Mouse (Mus musculus) Patski (cell line): Measurements from ENCODE around the gene Inpp5f. TPM values are rescaled to one million over a fixed set of nuclear protein-coding genes. Genes with fewer than 3 reads are reported as not detected.
"Not testable (repeated sequence)": the region's sequence is repeated elsewhere in the genome, so short reads cannot be mapped to it uniquely, and the experiment has no call there.

ENCODE experiments used
- ATAC-seq: fragments of 100-300 bp; one replicate; pipeline ENCODE4 v1.8.0; 2021
- CTCF ChIA-PET: fragments of 350-600 bp; sonication (Branson Sonifier 250); formaldehyde crosslinking; loops from one replicate; lab custom pipeline; 2022; ENCODE audit warnings: inconsistent platforms; lab: Charles Lee
- POLR2A ChIA-PET: fragments of 350-600 bp; sonication (Branson Sonifier 250); formaldehyde crosslinking; loops from one replicate; lab custom pipeline; 2022; ENCODE audit warnings: antibody characterized with exemption, inconsistent platforms; lab: Charles Lee
- DNase-seq: peaks from one replicate; pipeline ENCODE4 v3.0.0-alpha.2; 2011; ENCODE audit warnings: low read depth, low spot score
- H3K27me3 ChIP-seq: fragments of 371-371 bp; one replicate; pipeline ENCODE4 v1.5.1; 2021
- CTCF ChIP-seq: fragments of 100-300 bp; IDR thresholded peaks from one replicate; pipeline ENCODE4 v1.5.1; 2021
- in situ Hi-C: fragments of 300-500 bp; cut with MboI; formaldehyde crosslinking; loops from 3 replicates; pipeline ENCODE4 v1.11.1; 2018; ENCODE audit warnings: low pct_unique_long_range_greater_than_20kb, mixed read lengths
- polyA plus RNA-seq: library from polyadenylated mRNA; unstranded; gene quantifications from one replicate; pipeline ENCODE4 v1.2.3, GENCODE M21; 2021

Inpp5f gene
- polyA plus RNA-seq, 1 experiment from 2014 or later, result 44.3 TPM

- TF ChIP-seq CTCF, result no peak
- ChIA-PET CTCF (interaction anchor here (0.7 to 1.4 kb wide), 2 partner anchors 9 to 71 kb away, joined by 3 to 4 read pairs; no protein-coding TSS in a partner anchor), POLR2A (interaction anchor here (0.6 to 0.7 kb wide), 2 partner anchors 31 to 76 kb away, joined by 3 to 4 read pairs; no protein-coding TSS in a partner anchor)
- in situ Hi-C loops, result loop anchor here (10.0 kb wide), 1 partner anchor 118 kb away; no protein-coding TSS in a partner anchor
- no peak for DNase-seq
- H3K27me3 ChIP-seq, result no peaks in the 10 kb centered on the region
- no peak for ATAC-seq
Measured at GRCm38 (mm10) chr7:128592118-128592935, 18.8 kb upstream of the Inpp5f start.

DNA sequence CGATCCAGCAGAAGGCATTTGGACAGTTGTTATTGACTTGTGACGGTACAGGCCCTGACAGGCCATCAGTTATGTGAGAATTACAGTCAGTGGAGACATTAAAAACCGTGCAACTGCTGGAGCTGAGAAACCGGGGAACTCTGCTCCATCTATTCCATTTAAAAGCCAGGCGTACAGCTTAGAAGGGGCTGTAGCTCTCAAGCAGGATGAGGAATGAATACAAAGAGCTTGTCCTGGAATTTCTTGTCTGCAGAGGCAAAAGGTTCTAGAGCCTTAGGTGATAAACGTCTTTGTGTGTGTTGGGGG is 18.2 kb upstream of the Inpp5f start:
- ATAC-seq (no peak), DNase-seq (no peak)
- ChIA-PET CTCF (no interaction called here), POLR2A (no interaction called here)
- in situ Hi-C loops, result loop anchor here (10.0 kb wide), 1 partner anchor 118 kb away; no protein-coding TSS in a partner anchor
- no peaks in the 10 kb centered on the region for H3K27me3 ChIP-seq
- TF ChIP-seq CTCF, result no peak

DNA sequence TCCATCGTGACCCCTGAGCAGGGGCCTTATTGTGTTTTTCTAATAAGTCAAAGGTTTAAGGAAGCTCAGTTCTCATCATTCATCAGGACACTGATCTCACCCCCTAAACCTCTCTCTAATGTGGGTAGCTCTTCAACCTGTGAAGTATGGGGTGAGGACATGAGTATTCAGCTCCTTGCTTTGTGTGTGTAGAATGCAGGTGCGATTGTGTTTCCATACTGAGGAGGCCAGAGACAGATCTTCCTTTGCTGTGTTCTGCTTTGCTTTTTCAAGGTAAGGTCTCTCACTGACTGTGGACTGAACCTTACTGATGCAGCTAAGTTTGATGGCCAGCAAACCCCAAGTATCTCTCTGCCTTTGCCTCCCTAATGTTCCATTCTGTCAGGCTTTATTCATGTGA is 14.9 kb upstream of the Inpp5f start:
- no peak for ATAC-seq
- POLR2A ChIA-PET, result no interaction called here
- CTCF ChIA-PET, result no interaction called here

GRCm38 (mm10) chr7:128599072-128599471 is 12.1 kb upstream of the Inpp5f start:
- ATAC-seq (no peak), DNase-seq (no peak)
- no peak for TF ChIP-seq CTCF
- H3K27me3 ChIP-seq, result no peaks in the 10 kb centered on the region
- POLR2A ChIA-PET, result interaction anchor here (1.2 kb wide), 1 partner anchor 12 kb away, joined by 3 read pairs; no protein-coding TSS in a partner anchor
- CTCF ChIA-PET, result interaction anchor here (1.1 kb wide), 1 partner anchor 10 kb away, joined by 4 read pairs; no protein-coding TSS in a partner anchor
- in situ Hi-C loops, result loop anchor here (10.0 kb wide), 1 partner anchor 124 kb away; no protein-coding TSS in a partner anchor

More for the DNA sequence above, 14.9 kb upstream of the Inpp5f start:
- DNase-seq, result no peak
- no peaks in the 10 kb centered on the region for H3K27me3 ChIP-seq
- no peak for TF ChIP-seq CTCF
- in situ Hi-C loops, result loop anchor here (10.0 kb wide), 1 partner anchor 121 kb away; no protein-coding TSS in a partner anchor

GRCm38 (mm10) chr7:128601826-128602225 is 9.3 kb upstream of the Inpp5f start:
- POLR2A ChIA-PET, result no interaction called here
- DNase-seq (no peak), ATAC-seq (no peak)
- TF ChIP-seq CTCF, result no peak
- in situ Hi-C loops, result no loop called here
- H3K27me3 ChIP-seq, result no peaks in the 10 kb centered on the region
- CTCF ChIA-PET, result interaction anchor here (1.2 kb wide), 1 partner anchor 10 kb away, joined by 3 read pairs; no protein-coding TSS in a partner anchor

DNA sequence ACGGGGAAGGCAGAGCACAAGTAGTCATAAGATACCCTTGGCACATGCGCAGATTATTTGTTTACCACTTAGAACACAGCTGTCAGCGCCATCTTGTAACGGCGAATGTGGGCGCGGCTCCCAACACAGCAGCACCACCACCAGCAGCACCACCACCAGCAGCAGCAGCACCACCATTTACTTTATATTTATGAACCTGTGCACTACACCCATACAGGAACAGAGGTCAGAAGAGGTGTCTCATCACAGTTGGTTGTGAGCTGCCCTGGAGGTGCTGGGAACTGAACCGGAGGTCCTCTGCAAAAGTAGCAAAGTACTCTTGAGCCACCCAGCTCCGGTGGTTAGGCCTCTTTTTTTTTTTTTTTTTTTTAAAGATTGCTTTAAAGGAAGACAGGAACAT is 1.2 kb upstream of the Inpp5f start:
- in situ Hi-C loops, POLR2A ChIA-PET, H3K27me3 ChIP-seq, DNase-seq, ATAC-seq: not testable (repeated sequence)
- CTCF ChIA-PET, result interaction anchor here (1.8 kb wide), 1 partner anchor 22 kb away, joined by 5 read pairs; no protein-coding TSS in a partner anchor

DNA sequence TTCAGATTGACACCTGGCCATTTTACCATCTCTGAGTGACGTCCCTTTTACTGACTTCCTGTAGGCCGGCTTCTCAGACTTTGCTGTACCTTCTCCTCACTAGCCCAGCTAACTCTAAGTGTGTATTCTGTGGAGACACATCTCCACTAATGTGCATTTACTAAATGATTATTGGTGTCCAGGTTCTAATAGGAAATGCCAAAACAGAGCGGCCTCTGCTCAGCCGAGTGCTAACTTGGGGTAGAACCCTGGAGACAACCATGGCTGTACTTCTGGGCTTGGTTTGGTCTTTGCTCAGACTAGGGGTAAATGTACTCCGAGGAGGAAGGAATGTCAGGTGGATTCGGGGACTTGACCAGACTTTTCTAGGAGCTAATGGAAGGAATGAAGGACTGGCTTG is 638 bp upstream of the Inpp5f start:
- in situ Hi-C loops, result no loop called here
- H3K27me3 ChIP-seq, result no peaks in the 10 kb centered on the region
- CTCF ChIA-PET, result interaction anchor here (1.8 kb wide), 1 partner anchor 22 kb away, joined by 5 read pairs; no protein-coding TSS in a partner anchor
- TF ChIP-seq CTCF, result no peak
- POLR2A ChIA-PET, result interaction anchor here (0.6 kb wide), 2 partner anchors 11 to 1478 kb away, joined by 3 read pairs; no protein-coding TSS in a partner anchor
- no peak for ATAC-seq
- DNase-seq, result no peak

DNA sequence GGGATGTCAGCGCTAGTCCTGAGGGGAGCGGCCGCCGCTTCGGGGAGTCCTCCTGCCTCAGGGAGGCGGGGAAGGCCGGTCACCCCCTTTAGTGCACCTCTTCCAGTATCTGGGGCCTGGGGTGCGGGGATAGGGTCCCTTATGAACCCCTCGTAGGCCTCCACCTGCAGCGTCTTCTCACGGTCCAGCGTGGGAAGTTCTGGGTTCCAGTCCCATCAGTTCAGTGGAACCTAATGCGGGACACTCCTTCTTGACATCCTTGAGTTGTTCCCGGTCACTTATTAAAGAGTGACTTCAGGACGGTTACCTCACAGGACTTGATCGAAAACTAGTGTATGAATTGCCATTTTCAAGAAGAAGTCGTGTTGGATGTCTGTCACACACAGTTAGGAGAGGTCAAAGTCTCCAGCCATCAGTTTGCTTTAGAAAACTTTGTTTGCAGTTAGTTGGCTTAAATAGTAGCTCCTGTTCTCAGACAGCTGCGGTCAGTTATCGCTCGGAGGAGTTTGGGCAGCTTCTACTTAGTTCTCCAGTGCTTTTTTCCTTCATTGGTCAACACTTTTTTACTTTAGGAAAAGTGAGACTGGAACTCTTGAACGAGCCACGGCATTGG is 777 bp downstream of the Inpp5f start:
- DNase-seq, result peak; percentile 19
- POLR2A ChIA-PET, result interaction anchor here (0.6 to 1.4 kb wide), 2 partner anchors 15 to 153 kb away, joined by 4 to 7 read pairs; no protein-coding TSS in a partner anchor

DNA sequence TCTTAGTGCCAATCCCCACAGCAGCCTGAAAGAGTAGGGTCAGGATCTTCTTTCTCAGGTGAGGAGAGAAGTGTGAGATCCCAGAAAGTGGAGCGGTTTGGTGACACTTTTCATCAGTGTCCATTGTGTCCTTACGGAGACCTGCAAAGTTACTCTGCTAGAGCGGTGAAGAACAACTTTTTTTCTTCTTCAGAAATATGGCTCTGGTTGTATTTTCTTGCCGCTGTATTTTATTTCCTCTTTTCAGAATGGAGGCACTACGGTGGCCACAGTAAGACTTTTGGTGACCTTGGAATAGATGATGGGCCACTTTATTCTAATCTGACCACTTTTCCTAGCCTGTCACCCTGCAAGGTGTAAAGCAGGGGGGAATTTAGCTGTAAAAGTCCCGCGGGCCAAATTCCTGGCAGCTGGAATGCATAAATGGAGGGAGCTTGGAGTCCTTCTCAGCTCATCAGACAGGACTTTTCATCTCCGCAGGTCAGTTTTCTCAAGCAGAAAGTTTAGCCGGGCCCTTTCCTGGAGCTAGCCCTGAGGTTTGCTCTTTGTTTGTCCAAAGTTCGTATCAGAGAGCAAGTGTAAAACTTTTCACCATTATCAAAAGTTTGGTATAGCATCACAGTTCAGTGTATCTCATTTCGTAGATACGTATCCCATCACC is 1.5 kb downstream of the Inpp5f start:
- POLR2A ChIA-PET, result interaction anchor here (0.6 to 1.4 kb wide), 2 partner anchors 14 to 153 kb away, joined by 4 to 7 read pairs; no protein-coding TSS in a partner anchor
- CTCF ChIA-PET, result interaction anchor here (1.0 to 2.4 kb wide), 4 partner anchors 10 to 122 kb away, joined by 3 to 9 read pairs (median 4); no protein-coding TSS in a partner anchor
- DNase-seq, result peak; percentile 7
- ATAC-seq, result peak; percentile 6
- no peaks in the 10 kb centered on the region for H3K27me3 ChIP-seq
- no peak for TF ChIP-seq CTCF
- in situ Hi-C loops, result no loop called here

More for the DNA sequence above, 777 bp downstream of the Inpp5f start:
- ATAC-seq, result peak; percentile 1
- CTCF ChIA-PET, result interaction anchor here (1.3 kb wide), 1 partner anchor 31 kb away, joined by 3 read pairs; no protein-coding TSS in a partner anchor
- in situ Hi-C loops, result no loop called here
- TF ChIP-seq CTCF, result no peak
- no peaks in the 10 kb centered on the region for H3K27me3 ChIP-seq

- DNase-seq (no peak), ATAC-seq (no peak)
- TF ChIP-seq CTCF, result no peak
- in situ Hi-C loops, result no loop called here
- POLR2A ChIA-PET, result no interaction called here
- CTCF ChIA-PET, result interaction anchor here (1.3 to 2.4 kb wide), 2 partner anchors 9 to 122 kb away, joined by 3 to 9 read pairs; no protein-coding TSS in a partner anchor
- H3K27me3 ChIP-seq, result no peaks in the 10 kb centered on the region
Measured at GRCm38 (mm10) chr7:128613578-128613977, 2.5 kb downstream of the Inpp5f start.
